Mouse (Mus musculus) right cerebral cortex, postnatal 25 days (tissue): ENCODE data around the gene Ifnl3.

Experiments
- DNase-seq: peaks from one replicate; pipeline ENCODE4 v3.0.0; 2022

Ifnl3 gene

DNA sequence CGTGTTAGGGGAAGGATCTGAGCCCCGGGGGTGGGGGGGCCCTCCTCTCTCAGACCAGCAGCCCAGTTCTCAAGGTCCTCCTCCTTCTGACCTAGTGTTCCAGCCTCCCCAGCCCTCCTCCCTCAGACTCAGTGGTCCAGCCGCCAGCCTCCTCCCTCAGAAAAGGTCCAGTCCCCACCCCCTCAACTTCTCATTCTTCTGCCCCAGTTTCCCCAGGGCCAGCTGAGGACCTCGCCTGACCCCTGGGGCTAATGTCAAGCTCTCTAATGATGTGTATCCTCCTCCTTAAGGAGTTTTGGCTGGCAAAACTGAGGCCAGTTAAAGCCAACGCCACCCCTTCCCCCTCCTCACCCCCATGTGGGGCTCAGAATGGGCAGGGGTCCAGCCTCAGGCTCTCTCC, 24.5 kb downstream of the Ifnl3 start, which contains the start of gene Nccrp1:
TSS of gene Nccrp1 (minus strand) at position 101 of the 400 bp plus-strand sequence.
- no peak for DNase-seq

- no peak for DNase-seq
Observed at GRCm38 (mm10) chr7:28547628-28548027, 25.0 kb downstream of the Ifnl3 start.

GRCm38 (mm10) chr7:28553076-28553475, 30.4 kb downstream of the Ifnl3 start:
- DNase-seq = no peak

DNA sequence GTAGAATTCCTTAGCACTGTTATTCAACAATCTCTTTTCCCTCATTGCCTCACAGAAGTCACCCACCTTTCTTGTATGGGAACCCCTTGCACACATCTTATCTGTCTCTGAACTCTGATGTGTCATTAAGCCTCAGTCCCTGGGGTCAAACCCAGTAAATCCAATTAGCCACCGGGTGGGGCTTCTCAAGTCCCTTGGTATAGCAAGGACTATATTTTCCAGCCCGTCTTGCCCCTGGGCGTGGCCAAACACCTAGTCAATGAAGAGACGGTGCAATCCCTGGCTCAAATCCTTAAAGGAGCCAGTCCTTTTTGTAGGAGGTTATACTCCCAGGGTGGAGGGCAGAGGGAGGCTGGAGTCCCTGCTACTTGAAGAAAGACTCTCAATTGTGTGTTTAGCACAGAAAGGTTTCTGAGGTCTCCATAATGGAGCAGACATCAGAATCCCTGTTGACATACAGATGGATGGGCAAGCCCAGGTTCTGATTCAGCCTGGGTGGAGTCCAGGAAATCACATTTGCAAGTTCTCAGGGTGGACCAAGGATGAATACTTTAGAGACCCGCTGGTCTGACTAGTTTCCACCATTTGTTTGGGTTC, 33.4 kb downstream of the Ifnl3 start:
- DNase-seq = no peak

GRCm38 (mm10) chr7:28557069-28557468, 34.4 kb downstream of the Ifnl3 start:
- DNase-seq = no peak

GRCm38 (mm10) chr7:28557708-28558107, 35.1 kb downstream of the Ifnl3 start:
- DNase-seq = no peak

DNA sequence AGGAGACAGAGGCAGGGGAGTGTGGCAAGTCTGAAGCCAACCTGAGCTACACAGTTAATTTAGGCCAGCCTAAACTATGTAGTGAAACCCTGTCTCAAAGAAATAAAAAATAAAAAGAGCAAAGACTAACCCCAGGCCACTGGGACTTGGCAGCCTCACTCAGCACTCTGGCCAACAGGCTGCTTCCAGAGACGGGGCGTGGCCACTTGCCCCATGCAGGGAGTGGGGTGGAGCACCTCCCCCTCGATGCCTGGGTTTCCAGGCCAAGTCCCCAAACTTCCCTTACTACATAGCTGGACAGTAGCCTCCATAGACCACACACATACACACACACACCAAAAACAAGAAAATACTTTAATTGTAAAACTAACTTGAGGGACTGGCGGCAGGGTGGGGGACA, 35.9 kb downstream of the Ifnl3 start:
- no peak for DNase-seq

- DNase-seq = no peak
Observed at GRCm38 (mm10) chr7:28560856-28561255, 38.2 kb downstream of the Ifnl3 start.

- no peak for DNase-seq
Observed at GRCm38 (mm10) chr7:28561967-28562366, 39.3 kb downstream of the Ifnl3 start.

DNA sequence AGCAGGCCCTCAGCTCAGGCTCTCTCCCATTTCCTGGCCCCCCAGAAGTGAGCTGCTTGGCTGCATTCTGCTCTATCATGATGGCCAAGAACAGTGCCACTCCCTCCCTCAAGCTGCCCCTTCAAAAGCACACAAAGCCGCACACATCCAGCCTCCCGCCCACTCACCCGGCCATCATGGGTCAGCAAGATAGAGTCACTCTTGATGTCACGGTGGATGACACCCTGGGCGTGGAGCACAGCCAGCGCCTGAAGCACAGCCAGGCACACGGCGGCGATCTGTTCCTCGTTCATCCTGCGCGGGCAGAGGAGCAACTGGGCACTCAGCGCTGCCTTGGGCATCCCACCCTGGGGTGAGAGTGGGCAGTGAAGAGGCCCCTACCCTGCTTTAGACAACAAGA, 39.7 kb downstream of the Ifnl3 start:
- no peak for DNase-seq

GRCm38 (mm10) chr7:28562951-28563350, 40.3 kb downstream of the Ifnl3 start:
- no peak for DNase-seq

DNA sequence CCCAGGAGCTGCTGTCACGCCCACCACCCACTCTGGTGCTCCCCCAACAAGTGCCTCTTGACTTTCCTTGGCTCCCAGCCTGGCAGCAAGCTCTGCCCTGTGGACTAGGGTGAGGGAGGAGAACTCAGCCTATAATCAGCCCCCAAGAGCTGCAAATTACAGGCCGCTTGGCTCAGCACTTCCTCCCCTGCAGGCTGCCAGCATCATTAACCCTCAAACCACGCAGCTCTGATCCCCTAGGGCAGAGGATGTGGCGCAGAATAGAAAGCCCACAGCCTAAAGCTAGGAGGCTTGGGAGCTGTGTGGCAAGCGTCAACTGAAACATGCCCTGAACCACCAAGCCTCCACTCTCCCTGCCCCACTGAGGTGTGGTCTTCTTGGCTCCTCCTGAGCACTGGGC, 42.8 kb downstream of the Ifnl3 start:
- DNase-seq = no peak

DNA sequence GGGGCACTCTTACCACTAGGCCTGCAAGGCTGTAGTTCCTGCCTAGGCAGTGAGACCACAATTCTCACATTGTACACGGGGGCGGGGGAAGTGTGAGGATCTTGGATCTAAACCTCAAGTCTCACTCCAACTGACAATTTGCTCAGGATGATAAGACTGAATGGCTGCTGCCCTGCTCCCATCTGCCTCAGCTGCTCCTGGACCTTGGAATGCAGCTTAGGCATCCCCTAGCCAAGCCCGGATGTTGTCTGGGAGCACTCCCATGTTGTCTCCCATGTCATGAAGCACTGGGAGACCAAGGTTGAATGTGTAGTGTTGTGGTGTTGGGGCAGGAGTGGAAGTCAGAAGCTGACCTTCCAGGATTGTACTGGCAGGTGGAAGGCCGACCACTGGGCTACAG, 44.9 kb downstream of the Ifnl3 start:
- DNase-seq = no peak

DNA sequence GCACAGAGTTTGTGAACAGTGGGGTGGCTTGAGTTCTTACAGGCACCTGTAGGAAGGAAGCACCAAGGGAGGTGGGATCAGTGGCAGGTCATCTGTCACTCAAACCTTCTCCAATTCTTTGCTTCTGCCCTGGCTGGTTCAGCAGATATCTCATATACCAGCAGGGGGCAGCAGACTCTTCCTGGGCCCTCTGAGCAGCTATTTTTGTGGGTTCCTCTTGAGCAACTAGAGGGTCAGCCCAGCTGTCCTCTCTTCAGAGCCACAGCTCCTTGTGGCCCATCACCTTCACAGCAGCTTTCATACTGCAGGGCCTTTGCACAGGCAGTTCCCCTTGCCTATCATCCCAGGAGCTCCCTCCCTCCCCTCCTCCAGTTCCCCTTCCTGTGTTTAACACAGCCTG, 45.6 kb downstream of the Ifnl3 start:
- peak; percentile 55 for DNase-seq

- DNase-seq = no peak
Observed at GRCm38 (mm10) chr7:28570291-28570981, 47.8 kb downstream of the Ifnl3 start.

DNA sequence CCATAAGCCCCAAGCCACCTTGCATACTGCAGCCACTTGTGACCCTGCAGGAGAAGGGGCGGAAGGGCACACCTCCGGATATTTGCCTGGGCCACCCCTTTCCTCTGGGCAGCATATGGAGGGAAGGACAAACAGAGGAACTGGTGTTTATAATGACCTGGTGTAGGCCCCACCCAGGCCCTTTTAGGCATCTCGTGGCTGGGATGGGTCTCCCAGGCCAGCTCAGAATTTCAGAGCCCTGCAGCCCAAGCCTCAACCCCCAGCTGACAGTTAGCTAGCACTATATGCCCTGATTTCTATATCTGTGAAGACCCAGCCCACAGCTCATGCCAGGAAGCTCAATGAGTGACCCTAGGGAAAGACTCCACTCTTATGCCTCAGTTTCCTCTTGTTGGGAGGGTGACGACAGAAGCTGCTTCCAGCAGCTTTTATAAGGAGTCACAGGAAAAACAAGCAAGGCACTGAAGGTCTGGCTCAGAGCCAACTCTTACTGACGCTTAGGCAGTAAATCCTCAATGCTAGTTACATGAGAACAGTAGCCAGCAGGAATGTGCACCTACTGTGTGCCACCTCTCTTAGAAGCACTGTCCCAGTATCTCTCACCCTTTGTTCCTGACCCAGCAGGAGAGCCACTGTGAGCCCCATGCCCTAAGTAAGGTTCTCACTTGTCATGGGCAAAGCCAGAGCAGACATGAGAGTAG, 48.5 kb downstream of the Ifnl3 start:
- DNase-seq = no peak

GRCm38 (mm10) chr7:28572689-28573088, 50.1 kb downstream of the Ifnl3 start:
- DNase-seq = no peak

DNA sequence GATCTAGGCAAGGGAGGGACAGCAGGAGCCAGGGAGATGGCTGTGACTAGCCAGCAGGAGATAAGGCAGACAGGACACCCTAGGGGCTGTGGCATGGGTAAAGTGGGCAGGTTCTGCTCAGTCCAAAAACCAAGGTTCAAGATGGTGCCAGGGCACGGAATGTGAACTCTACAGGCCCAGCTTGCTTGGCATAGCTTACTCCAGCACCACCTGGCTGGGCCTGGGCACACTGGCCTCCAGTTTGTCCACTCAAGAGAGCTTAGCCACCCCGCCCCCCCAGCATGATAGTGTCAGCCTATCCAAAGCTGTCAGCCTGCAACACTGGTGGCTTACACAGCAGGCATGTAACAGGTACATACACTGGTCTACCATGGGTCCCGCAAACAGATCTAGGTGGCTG, 50.6 kb downstream of the Ifnl3 start:
- no peak for DNase-seq
